Mouse (Mus musculus) adrenal gland, postnatal 10 days (tissue): Measurements from ENCODE around the gene Katnbl1. TPM values are rescaled to one million over a fixed set of nuclear protein-coding genes. Genes with fewer than 3 reads are reported as not detected.

Source experiments
- total RNA-seq, 2 experiments: library from RNA; stranded (reverse); gene quantifications; 2 replicates each; pipeline ENCODE4 v1.2.3; 2021

Gene Katnbl1
- total RNA-seq, 2 experiments from 2014 or later: 11.6 to 12.8 TPM

Other genes with a start within 250 kb of the Katnbl1 start
- gene Olfr1316, start 244.2 kb upstream of the Katnbl1 start, total RNA-seq: not detected
- not detected for gene Olfr1317, start 238.9 kb upstream of the Katnbl1 start, total RNA-seq
- not detected for gene Olfr1318, start 225.0 kb upstream of the Katnbl1 start, total RNA-seq
- 1 to 10 TPM; 8.4 to 9.5 TPM for gene Lpcat4, start 139.7 kb upstream of the Katnbl1 start, total RNA-seq
- gene Nutm1, start 119.9 kb upstream of the Katnbl1 start, total RNA-seq: not detected
- gene Nop10, start 117.3 kb upstream of the Katnbl1 start, total RNA-seq: 100 to 1,000 TPM; 121 to 126 TPM
- 10 to 100 TPM; 33.1 to 43.7 TPM for gene Slc12a6, start 113.4 kb upstream of the Katnbl1 start, total RNA-seq
- under 1 TPM in 1 of 2 experiments, not detected in 1; 0.54 TPM for gene Gm21985, start 112.9 kb upstream of the Katnbl1 start, total RNA-seq
- 10 to 100 TPM; 75.7 to 89.7 TPM for gene Emc4, start 11.2 kb upstream of the Katnbl1 start, total RNA-seq
- 10 to 100 TPM; 23.8 to 27.3 TPM for gene Emc7, start 75.8 kb downstream of the Katnbl1 start, total RNA-seq
- gene Chrm5, start 101.6 kb downstream of the Katnbl1 start, total RNA-seq: not detected
- gene Aven, start 113.8 kb downstream of the Katnbl1 start, total RNA-seq: 10 to 100 TPM; 12.2 to 15.1 TPM